Mouse (Mus musculus) naive thymus-derived CD4-positive, alpha-beta T cell, adult 2 months (primary cell): Measurements from ENCODE around the gene Ctag2.

Experiments
- DNase-seq: peaks from one replicate; pipeline ENCODE4 v3.0.0-alpha.2; 2011; ENCODE audit warnings: low read depth

Ctag2 gene

DNA sequence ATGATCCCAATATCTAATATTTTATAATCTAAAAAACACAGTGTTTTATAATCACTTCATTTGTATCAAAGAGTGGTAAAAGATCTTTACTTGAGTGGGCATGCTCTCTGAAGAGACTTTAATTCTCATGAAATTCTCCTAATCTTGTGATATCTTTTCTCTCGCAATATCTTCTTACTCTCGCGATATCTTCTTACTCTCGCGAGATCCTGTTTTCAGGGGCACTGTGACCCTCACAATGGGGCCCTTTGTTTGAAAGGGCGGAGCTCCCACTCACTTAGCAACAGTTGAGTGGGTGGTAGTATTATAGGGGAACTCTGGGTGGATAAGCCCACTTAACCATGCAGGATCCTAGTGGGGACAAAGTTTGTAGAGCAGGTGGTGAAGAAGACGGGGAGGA lies at the start of gene Ctag2:
Gene Ctag2, plus strand, starts transcription at position 301 of the 400 bp plus-strand sequence.
- DNase-seq: no peak
